Mouse (Mus musculus) left cerebral cortex, adult 18-20 months (tissue): ENCODE data around the gene Wasl. TPM values are rescaled to one million over a fixed set of nuclear protein-coding genes. Genes with fewer than 3 reads are reported as not detected.

Source experiments
- DNase-seq, 2 experiments: peaks; one replicate each; pipeline ENCODE4 v3.0.0; 2021 to 2022; ENCODE audit warnings: low spot score in 2 of 2, mixed read lengths in 1 of 2
- total RNA-seq, 2 experiments: library from RNA; stranded (reverse); gene quantifications; 2 replicates each; pipeline ENCODE4 v1.2.3; 2021

The Wasl gene
- total RNA-seq, 2 experiments from 2014 or later: 114 to 122 TPM

- DNase-seq: no peak
These were observed 17.6 kb downstream of the Wasl start for GRCm38 (mm10) chr6:24647103-24647691.

- DNase-seq: no peak
These were observed 19.3 kb downstream of the Wasl start for GRCm38 (mm10) chr6:24645346-24646053.

- no peak for DNase-seq
These were observed 21.8 kb downstream of the Wasl start for GRCm38 (mm10) chr6:24642960-24643359.

GRCm38 (mm10) chr6:24642161-24642560 lies 22.6 kb downstream of the Wasl start:
- DNase-seq: no peak

- DNase-seq: no peak
These were observed 23.5 kb downstream of the Wasl start for GRCm38 (mm10) chr6:24641286-24641685.

GRCm38 (mm10) chr6:24635814-24636213 lies 29.0 kb downstream of the Wasl start:
- DNase-seq: no peak

- no peak for DNase-seq
These were observed 30.7 kb downstream of the Wasl start for GRCm38 (mm10) chr6:24634065-24634464.

GRCm38 (mm10) chr6:24632061-24632460 lies 32.7 kb downstream of the Wasl start:
- no peak for DNase-seq

- DNase-seq: no peak
These were observed 36.3 kb downstream of the Wasl start for GRCm38 (mm10) chr6:24628499-24628898.

- DNase-seq: peak; percentile 41 to 65
These were observed 37.2 kb downstream of the Wasl start for GRCm38 (mm10) chr6:24627586-24628030.

- DNase-seq: no peak
These were observed 42.7 kb downstream of the Wasl start for GRCm38 (mm10) chr6:24622098-24622497.

GRCm38 (mm10) chr6:24620936-24621335 lies 43.9 kb downstream of the Wasl start:
- no peak for DNase-seq

GRCm38 (mm10) chr6:24619285-24620045 lies 45.3 kb downstream of the Wasl start:
- no peak for DNase-seq

- DNase-seq: no peak
These were observed 48.1 kb downstream of the Wasl start for GRCm38 (mm10) chr6:24616746-24617145.

- DNase-seq: peak; percentile 27 to 28
These were observed 50.9 kb downstream of the Wasl start for GRCm38 (mm10) chr6:24613918-24614317.

- DNase-seq: no peak
These were observed 51.5 kb downstream of the Wasl start for GRCm38 (mm10) chr6:24613346-24613745.

- peak in 1 of 2 experiments; percentile 18 for DNase-seq
These were observed 52.6 kb downstream of the Wasl start for GRCm38 (mm10) chr6:24612074-24612755.

- no peak for DNase-seq
These were observed 54.5 kb downstream of the Wasl start for GRCm38 (mm10) chr6:24610358-24610757.

- no peak for DNase-seq
These were observed 55.3 kb downstream of the Wasl start for GRCm38 (mm10) chr6:24609531-24609930.

GRCm38 (mm10) chr6:24608682-24609081 lies 56.1 kb downstream of the Wasl start:
- no peak for DNase-seq

GRCm38 (mm10) chr6:24608129-24608528 lies 56.7 kb downstream of the Wasl start:
- DNase-seq: no peak
